Mouse (Mus musculus) heart, adult 11 months (tissue): ENCODE measurements around the gene Irak4.

Experiments used
- DNase-seq: peaks from one replicate; pipeline ENCODE4 v3.0.0; 2022

Irak4 gene

DNA sequence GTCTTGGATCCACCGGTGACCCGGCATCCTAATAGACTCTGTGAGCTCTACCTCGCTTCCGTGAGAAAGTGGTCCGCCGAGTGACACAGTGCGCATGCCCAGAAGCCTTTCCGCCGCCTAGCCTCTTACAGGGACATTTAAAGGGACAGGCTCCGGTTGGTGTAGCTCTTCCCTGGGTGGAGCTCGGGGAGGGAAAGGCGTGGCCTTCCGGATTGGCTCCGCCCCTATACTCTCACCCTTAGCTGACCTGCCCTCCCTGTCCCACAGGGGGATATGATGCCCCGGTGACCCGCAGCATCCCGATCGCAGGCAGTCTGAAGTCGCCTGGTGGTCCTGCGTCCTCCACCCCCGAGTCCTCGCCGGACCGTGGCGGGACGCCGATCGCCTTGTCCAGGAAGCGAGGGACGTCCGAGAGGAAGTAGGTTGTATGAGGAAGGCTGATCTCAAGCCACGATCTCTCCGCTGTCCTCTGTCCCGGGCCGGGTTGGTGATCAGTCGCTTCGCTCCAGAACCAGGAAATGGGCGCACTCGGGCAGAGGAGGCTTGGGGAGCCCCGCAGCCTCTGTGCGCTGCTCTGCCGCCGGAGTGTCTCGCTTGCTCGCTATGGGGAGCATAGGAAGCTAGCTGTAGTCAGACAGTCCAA lies at the start of gene Irak4, which contains the start of gene Pus7l:
Gene Irak4 (plus strand): TSS at position 235 of the 643 bp plus-strand sequence.
Gene Pus7l (minus strand): TSS at position 139 of the 643 bp plus-strand sequence.
- DNase-seq, result peak; percentile 100

DNA sequence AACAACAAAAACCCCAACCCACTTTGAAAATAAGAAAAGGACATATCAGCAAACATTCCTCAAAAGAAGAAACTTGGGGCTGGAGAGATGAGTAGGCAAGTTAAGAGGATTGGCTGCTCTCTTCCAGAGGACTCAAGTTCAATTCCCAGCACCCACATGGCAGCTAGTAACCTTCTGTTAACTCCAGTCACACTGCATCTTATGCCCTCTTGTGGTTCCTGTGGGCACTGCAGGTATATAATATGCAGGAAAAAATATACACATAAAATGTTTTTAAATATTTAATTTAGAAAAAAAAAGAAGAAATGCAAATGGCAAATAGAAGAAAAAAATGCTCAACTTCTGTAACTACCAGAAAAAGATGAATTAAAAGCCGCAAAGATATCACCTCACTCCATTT lies 49.0 kb upstream of the Irak4 start:
- no peak for DNase-seq

DNA sequence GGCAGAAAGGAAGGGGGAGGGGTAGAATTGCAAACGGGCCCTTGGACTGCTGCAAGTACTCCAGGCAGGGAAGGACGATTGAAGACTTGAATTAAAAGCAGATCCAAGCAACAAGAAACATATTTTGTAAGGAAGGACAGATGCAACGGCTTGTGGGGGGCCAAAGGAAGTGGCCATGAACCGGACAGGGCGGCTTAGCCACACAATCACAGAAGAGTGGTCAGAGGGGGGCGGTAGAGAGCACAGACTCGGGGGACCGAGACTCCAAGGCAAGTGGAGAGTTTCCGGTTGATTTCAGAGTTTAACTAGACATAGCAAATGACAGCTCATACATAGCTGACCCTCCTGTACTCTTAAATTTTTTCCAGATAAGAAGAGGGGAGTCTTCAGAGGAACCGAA lies 47.5 kb upstream of the Irak4 start:
- no peak for DNase-seq

DNA sequence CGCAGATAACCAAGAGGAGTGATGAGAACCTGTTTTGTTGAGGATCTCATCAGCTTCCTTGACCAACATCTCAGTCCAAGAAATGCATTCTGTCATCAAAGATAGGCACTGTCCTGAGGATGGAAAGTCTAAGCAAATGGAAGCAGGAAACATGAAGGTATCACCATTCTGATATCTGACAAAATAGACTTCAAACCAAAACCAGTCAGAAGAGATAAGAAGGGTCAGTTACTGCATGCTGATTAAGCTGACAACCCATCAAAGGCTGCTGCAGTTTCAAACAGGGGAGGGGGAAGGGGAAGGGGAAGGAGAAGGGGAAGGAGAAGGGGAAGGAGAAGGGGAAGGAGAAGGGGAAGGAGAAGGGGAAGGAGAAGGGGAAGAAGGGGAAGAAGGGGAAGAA lies 44.2 kb upstream of the Irak4 start:
- DNase-seq, result no peak

DNA sequence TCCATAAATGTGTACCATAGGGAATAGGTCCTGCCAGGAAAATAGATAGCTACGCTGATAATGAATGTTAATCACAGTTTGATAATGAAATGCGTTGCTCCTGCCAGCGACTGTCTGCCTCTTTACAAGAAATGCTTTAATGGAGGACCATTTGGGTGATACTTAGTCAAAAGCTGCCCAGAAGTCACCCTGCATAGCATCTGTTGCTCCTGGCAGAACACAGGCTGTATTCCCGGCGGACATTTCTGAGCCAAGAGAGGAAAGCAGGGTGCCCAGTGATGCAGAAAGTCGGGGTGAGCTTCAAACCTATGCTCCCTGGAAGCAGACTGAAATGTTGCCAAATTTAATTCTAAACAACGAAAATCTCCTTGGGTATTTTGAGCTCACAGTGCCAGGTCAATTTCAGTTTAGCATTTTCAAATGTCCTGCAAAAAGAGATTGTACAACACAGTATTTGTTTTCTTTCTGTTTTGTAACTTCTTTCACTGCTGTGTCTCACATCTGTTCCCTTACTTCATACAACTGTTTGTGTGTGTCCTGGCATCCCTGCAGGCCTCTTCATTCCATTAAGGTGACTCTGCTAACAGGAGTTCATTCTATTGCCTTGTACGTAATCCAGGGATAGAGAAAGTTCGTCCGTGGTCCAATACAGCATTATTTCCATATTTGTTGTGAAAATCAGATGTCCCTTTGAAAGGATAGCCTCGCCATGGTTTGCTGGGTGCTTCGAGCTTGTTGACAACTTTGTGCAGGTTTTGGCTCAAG lies 39.8 kb upstream of the Irak4 start:
- peak; percentile 91 for DNase-seq

DNA sequence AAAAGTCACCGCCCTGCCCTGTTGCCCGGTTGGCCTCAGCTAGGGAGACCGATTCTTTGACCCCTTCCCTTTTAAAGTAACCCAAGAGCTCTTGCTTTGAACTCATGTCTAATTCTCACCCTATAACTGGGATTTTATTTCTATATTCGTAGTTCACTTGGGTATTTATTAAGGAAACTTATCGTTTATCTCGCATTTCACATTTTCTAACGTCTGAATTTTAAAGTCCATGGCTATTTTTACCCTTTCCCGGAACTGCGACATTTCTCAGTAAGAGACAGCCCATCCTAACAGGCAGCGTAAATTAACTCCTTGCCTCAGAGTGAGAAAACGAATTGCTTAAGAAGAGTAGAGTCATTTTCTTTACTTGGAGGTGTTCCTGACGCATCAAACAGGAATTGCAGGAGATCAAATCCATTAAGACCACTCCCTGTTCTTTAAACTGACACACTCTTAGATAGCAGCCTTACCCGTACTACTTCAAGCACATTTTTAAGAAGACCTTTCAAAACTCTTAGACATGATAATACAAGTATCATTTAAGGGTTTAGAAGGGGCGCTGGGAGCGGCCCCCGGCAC lies 25.4 kb upstream of the Irak4 start:
- DNase-seq, result no peak

DNA sequence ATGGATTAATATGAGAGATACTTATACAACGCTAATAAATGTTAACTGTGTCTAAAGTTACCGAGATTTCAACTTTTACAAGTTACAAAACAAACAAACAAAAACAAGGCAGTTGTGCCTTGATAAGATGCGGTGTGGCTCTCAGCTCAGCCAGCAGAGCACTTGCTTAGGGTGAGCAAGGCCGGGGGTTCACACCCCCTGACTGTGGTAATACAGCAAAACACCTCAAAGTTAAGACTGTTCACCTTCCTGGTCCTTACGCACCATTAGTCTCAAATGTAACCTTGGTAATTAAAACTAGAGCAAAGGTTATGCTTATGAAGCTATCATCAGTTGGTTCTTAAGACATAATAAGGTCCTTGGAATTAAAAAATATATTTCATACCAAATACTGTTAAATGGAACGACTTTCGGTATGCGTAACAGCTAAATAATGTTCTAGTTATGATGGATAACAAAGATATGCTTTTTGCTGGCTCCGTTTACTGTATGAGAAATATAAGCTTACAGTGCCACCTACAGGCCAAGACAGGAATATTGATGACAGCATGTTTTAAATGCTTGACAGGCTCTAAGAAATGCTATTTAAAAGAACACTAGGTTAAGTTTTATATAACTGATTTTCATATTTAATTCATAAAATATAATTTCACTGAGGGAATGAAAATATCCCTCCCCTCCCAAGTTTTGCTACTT lies 23.1 kb upstream of the Irak4 start:
- DNase-seq, result peak; percentile 43

DNA sequence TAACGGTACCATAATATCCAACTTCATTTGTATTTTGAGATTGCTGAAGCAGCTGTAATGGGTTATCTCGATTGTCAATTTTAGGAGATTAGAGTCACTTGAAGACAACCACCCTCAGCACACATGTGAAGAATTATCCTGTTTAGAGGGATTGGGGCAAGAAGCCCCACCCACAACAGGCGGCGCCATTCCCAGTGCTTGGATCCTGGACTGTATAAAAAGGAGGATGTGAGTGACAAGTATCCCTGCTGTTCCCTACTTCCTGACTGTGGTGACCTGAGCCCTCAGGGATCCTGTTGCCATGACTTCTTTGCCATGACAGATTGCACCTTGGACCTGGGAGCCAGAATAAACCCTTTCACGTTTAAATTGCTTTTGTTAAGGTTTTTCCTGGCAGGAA lies 22.5 kb upstream of the Irak4 start:
- DNase-seq, result peak; percentile 87

DNA sequence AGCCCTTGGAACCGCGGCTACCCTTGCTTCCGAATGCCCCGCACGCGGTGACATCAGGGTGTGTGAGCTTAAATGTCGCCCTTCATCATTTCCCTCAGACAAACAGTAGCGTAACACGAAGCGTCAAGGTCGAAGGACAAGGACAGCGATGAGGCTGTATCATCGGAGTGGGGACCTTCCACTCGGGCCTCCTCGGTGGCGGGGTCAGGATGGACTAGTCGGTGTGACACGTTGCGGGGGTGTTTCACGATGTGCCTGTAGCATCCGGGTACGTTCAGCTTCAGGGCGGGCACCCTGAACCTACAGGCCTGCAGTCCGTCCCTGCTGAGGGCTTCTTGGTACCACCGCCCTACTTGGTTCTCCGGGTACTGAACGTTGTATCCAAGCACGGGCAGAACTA lies 20.2 kb upstream of the Irak4 start:
- DNase-seq, result peak; percentile 90

DNA sequence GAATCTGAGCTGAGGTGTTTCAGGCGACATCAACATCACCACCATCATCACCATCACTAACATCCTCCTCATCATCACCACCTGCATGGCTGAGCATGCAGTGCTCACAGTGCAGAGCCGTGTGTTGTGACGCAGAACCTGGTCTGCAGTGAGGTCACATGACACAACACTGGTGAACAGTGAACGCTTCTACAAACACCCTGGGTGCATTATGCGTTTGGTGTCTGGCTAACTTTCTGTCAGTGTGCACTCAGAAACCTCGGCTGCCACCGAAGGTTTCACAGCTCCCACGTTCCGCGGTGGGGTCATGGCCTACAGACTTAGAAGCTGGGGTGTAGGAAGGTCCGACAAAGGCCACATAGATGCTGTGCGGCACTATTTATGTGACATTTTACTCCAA lies 18.5 kb upstream of the Irak4 start:
- DNase-seq, result peak; percentile 89

DNA sequence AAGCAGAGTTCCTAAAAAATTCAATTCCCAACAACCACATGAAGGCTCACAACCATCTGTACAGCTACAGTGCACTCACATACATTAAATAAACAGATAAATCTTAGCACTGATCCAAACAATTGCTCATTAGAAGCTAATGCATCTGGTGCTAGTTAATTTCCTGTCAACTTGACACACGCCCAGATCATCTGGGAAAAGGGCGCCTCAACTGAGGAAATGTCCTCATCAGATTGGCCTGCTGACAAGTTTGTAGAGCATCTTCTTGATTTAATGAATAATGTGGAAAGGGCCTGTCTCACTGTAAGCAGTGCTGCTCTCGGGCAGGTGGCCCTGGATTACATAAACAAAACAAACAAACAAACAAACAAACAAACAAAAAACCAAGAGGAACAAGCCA lies 12.9 kb upstream of the Irak4 start:
- DNase-seq, result peak; percentile 85

DNA sequence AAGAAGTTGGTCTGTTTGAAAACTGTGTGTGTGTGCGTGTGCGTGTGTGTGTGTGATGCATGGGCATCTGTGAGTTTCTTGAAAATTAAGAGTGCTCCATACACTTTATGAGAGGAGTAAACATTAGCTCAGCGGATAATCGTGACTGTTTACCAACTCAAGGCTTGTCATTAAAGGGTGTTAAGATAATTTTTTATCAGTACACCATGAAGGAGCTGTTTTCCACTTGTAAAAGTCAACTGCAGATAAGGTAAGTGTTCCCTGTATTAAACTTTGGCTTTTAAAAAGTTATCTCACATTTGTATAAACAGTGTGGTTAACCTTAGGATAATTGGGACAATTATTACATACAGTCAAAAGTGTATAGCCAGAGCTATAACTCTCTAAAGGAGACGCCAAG lies 11.1 kb upstream of the Irak4 start:
- no peak for DNase-seq

DNA sequence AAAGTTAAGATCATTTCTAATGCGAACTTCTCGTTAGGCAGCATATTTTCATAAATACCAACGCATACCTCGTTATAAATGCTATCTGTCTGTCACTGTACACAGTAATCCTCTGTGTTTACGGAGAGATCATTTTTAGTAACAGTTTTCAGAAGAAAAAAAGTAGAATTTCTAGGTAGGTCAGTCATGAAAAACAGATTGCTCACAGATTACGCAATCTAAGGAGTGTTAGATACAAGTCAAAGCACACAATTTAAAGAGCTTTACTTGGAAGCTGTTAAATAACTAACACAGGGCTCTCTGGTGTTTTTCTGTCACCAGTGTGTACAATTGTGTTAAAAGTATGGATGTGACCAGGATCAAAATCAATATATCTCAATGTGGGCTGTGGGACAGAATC lies 10.5 kb upstream of the Irak4 start:
- DNase-seq, result no peak

DNA sequence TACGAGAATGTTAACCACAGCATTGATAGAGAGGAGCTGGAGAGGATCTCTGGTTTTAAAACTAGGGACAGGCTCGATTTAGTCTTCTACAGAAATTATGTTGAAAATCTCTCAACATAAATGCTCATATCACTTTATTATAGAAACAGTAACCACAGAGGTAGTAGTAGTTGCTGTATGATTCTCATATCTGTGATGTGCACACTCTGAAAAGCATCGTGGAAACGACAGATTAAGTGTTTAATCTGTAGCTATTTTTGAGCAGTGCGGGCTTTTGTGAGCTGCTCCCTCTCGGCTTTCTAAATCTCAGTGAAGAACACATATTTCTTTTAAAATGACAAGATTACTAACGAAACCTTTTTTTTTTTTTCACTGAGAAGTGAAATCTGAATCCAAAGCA lies 7.9 kb upstream of the Irak4 start:
- DNase-seq, result peak; percentile 12

DNA sequence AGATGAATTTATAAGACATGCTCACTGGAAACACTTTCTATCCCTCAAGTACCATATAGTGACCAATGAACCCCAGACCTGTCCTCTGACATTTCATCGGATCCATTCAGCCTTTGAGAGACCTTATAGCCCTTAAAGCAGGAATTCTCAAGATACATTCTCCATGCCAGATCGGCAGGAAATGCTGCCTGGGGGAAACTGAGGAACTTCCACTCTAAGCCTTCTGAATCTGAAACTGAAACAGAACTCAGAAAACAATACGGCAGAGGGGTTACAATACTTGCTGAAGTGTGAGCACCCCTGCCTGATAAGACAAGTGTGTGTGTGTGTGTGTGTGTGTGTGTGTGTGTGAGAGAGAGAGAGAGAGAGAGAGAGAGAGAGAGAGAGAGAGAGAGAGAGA lies 4.1 kb upstream of the Irak4 start:
- DNase-seq, result peak; percentile 67

DNA sequence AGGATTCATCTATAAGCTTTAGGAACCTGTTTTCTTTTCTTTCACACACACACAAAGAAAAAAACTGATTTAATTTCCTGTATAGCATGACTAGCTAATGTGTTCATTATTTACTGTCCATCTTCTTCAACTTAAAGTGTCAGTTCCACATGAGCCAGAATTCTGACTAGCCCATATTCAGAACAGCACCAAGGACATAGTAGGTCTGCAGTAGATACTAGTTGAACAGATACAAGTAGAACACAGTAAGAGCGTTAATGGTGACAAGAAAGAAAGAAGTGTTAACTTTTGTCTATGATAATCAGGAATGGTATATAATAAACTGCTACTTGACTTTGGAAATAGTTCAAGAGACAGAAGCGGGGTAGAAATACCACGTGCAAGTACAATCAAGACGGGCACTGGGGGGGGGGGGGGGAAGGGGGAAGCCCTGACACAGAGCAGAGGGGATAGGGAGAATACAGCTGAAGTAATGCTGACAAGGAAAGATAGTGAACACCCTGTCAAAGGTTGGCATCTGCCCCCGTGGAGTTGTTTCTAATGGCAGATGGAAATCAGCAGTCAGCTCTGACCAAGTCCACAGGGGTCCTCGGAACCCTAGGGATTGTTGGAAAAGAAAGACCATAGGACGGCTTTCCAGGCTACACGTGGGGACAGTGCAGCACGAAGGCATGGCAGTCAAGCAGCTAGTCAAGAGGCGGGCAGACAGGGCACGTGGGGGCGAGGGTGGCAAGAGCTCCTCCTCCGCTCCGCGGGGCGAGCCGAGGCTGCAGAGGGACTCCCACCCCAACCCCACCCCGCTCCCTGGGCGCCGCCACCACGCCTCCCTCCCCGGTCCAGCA lies 655 bp upstream of the Irak4 start:
- DNase-seq, result peak; percentile 12

DNA sequence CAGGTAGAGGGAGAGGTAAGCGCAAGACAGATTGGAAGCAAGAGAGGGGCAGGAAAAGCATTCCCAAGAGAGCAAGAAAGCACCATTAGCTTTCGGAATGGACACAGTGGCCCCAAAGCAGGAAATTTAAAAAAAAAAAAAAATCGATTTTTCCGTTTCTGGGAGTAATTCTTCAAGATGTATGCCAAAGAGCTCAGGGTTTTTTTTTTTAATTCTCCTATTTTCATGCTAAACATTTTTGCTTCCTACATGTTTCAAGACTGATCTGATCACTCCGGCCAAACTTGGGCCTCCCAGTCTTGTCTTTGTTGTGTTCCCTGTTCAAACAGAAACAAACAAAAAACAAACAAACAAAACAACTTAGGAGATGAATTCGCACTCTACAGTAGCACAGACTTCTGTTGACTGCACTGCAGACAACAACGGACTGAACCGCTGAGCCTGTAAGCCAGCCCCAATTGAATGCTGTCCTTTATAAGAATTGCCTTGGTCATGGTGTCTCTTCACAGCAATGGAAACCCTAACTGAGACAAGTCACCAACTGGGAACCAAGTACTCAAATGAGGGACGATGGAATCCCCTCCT lies 701 bp downstream of the Irak4 start:
- no peak for DNase-seq

DNA sequence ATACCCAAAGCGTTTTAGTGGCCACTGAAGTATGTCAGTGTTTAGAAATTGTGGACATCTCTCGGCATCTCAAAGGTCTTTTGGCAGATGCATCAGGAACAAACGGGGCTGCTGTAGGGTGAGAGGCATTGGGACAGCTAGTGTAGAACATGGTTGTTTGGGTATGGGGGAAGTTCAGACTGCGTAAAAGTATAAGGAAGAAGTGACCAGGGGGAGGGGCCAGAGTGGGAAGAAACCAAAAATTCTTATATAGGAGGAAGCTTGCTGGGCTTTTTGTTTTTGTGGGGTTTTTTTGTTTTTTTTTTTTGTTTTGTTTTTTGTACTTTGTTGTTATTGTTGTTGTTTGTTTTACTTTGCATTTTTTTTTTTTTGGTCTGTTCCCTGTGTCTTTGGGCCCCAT lies 1.4 kb downstream of the Irak4 start:
- peak; percentile 79 for DNase-seq

DNA sequence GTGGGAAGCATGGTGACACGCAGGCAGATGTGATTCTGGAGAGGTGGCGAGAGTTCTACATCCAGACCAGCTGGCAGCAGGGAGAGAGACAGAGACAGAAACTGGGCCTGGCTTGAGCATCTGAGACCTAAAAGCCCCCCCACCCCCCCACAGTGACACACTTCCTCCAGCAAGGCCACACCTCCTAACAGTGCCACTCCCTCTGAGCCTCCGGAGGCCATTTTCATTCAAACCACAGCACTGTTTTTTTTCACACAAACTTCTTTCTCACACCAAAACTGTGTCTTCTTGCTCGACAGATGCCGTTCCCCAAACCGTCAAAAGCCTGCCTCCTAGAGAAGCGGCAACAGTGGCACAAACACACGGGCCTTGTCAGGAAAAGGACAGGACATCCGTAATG lies 10.1 kb downstream of the Irak4 start:
- DNase-seq, result peak; percentile 84

DNA sequence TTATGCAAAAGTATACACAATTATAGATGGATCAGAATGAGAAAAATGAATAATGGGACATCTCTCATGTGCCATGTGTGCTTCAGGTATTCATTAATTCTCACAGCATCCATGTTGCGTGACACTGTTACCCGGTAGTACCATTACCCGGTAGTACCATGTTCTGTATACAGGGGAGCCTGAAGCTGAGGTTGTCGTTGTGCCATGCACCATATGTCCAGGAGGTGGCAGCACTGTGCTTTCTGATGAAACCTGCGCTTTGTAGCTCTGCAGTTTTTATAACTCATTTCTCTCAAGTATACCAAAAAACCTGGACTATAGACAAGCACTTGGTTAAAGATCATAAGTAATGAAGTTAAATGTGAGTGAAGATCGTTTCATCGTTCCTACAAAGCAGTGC lies 14.0 kb downstream of the Irak4 start:
- peak; percentile 94 for DNase-seq

DNA sequence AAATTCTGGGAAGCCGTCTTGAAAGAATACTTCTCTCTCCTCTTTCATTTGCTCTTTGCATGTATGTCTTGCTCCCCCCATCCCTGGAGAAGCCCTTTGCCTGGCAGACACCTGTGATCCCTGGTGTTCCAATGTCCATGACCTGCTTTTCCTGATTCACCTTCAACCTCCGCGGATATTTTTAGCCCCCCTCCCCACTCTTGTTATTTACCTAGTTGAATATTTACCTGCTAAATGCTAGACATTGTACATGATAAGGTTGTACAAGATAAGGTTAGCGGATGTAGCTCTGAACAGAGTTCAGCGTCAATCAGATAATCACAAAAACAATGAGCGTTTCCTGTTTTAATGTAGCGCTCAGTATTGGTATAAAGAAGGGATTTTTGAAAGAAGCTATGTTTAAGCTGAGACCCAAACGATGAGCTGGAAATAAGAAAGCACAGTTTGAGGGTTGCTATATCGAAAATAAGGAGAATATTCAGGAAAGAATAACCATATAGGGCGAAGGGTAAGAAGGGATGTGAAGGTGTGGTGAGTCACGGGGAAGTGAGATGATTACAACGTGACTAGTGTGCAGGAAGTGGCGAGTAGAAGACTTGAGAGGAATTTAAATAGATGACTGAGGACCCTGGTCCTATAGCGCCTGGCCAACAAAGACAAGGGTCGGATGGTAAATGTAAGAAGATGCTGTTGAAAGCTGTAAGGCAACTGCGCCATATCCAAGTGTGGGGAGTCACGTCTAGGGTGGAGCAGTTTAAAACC lies 15.6 kb downstream of the Irak4 start:
- DNase-seq, result peak; percentile 69

DNA sequence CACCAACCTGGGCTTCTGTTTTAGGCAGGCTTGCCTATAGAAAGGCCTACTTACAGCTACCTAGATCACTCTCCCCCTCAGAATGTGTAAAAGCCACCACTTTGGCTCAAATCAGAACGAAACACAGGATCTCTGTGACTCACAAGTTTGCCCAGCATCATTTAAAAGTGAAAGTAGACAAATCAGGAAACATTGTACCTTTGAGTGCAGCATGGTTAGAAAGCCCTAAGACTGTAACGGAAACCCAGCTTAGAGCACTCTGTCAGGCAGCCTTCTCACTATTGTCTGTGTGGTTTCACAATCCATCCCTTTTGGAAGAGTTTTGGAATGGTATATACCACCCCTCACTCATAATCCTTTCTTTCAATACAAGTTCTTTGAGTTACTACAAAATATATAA lies 21.5 kb downstream of the Irak4 start:
- no peak for DNase-seq
